Mouse (Mus musculus) E14TG2a.4 (cell line): ENCODE data around the gene Elmod3.
"Not testable (repeated sequence)": the region's sequence is repeated elsewhere in the genome, so short reads cannot be mapped to it uniquely, and the experiment has no call there.

Experiments
- H3K27me3 ChIP-seq: 2 replicates; pipeline ENCODE4 v1.6.1; 2014; ENCODE audit warnings: low read length, control low read depth; ENCODE audit not compliant: insufficient read depth
- H3K36me3 ChIP-seq: 2 replicates; pipeline ENCODE4 v1.6.1; 2014; ENCODE audit warnings: low read length, control low read depth; ENCODE audit not compliant: insufficient read depth
- H3K4me1 ChIP-seq: replicated peaks from 2 replicates; pipeline ENCODE4 v1.6.1; 2014; ENCODE audit warnings: low read depth, low read length, control low read depth
- H3K4me3 ChIP-seq: replicated peaks from 2 replicates; pipeline ENCODE4 v1.5.1; 2014; ENCODE audit warnings: mild to moderate bottlenecking, low read length
- H3K9me3 ChIP-seq: 2 replicates; pipeline ENCODE4 v1.6.1; 2014; ENCODE audit warnings: low read length, control low read depth
- CTCF ChIP-seq: conservative IDR thresholded peaks from 2 replicates; pipeline ENCODE4 v1.5.1; 2014; ENCODE audit warnings: low read length
- NANOG ChIP-seq: IDR thresholded peaks from 2 replicates; pipeline ENCODE4 v1.6.1; 2014; ENCODE audit warnings: borderline replicate concordance, low read length, mixed read lengths
- POU5F1 ChIP-seq: IDR thresholded peaks from 2 replicates; pipeline ENCODE4 v1.6.1; 2014; ENCODE audit warnings: low read length, borderline replicate concordance

Gene Elmod3

DNA sequence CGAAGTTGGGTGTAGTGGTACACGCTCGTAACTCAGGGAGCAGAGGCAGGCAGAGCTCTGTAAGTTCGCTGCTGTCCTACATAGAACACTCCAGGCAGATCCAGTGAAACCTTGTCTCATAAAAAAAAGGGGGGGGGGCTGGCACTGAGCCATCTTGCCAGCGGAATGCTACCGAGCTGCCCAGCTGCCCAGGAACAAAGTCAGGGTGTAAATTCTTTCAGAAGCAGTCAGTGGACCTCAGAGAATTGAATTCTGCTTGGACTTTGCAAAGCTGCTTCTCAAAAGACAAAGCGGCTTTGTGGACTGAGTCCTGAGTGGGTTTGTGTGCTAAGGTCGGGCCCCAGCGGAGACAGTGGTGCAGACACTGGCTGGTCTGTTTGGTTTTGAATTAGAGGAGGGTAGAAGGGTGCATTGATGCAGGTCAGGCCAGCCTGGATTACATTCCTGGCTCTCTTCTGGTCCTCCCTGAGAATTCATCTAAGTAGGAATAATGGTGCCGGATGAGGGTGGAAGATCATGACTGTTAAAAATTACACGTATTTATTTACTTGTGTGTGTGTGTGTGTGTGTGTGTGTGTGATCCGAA lies 54.9 kb downstream of the Elmod3 start:
- TF ChIP-seq NANOG, result no peak
- Histone ChIP-seq H3K36me3 (no peaks in the 10 kb centered on the region), H3K9me3 (peaks cover 4% of the 10 kb centered on the region; the same call in 1 of the 2 replicates), H3K27me3 (peaks cover 9% of the 10 kb centered on the region; the same call in 1 of the 2 replicates), H3K4me3 (no peak overlapping the region), H3K4me1 (peaks cover 40% of the 10 kb centered on the region)

GRCm38 (mm10) chr6:72538562-72539031 lies 59.6 kb downstream of the Elmod3 start:
- H3K4me3 ChIP-seq, result peak overlapping the region; percentile 81
- peaks cover 4% of the 10 kb centered on the region; the same call in 1 of the 2 replicates for H3K9me3 ChIP-seq
- no peaks in the 10 kb centered on the region for H3K36me3 ChIP-seq
- H3K4me1 ChIP-seq, result peaks cover 43% of the 10 kb centered on the region
- TF ChIP-seq POU5F1, result no peak
- no peak for TF ChIP-seq CTCF
- TF ChIP-seq NANOG, result no peak
- H3K27me3 ChIP-seq, result peaks cover 3% of the 10 kb centered on the region; the same call in 1 of the 2 replicates

- H3K27me3 ChIP-seq, result no peaks in the 10 kb centered on the region; the same call in 1 of the 2 replicates
- H3K9me3 ChIP-seq, result peaks cover 4% of the 10 kb centered on the region; the same call in 1 of the 2 replicates
- H3K36me3 ChIP-seq, result no peaks in the 10 kb centered on the region
- peak overlapping the region; percentile 81 for H3K4me3 ChIP-seq
- no peak for TF ChIP-seq CTCF
- no peak for TF ChIP-seq NANOG
- no peak for TF ChIP-seq POU5F1
- peaks cover 37% of the 10 kb centered on the region for H3K4me1 ChIP-seq
Observed at GRCm38 (mm10) chr6:72537998-72538500, 60.2 kb downstream of the Elmod3 start.

DNA sequence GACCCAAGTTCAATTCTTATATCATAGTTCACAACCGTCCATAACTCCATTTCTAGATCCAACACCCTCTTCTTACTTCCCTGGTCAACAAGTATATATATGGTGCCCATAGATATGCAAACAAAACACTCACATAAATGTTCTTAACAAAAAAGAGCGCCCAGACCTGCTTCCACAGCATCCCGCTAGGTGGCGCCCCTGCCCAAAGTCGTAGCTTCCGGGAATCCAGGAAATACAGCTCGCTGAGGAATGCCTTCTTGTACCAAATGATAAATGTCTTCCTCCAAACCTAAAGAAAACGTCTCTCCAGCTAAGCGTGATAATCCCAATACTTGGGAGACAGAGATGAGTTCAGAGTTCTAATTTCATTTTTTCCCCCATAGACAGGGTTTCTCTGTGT lies 63.0 kb downstream of the Elmod3 start:
- H3K36me3 ChIP-seq, result no peaks in the 10 kb centered on the region

DNA sequence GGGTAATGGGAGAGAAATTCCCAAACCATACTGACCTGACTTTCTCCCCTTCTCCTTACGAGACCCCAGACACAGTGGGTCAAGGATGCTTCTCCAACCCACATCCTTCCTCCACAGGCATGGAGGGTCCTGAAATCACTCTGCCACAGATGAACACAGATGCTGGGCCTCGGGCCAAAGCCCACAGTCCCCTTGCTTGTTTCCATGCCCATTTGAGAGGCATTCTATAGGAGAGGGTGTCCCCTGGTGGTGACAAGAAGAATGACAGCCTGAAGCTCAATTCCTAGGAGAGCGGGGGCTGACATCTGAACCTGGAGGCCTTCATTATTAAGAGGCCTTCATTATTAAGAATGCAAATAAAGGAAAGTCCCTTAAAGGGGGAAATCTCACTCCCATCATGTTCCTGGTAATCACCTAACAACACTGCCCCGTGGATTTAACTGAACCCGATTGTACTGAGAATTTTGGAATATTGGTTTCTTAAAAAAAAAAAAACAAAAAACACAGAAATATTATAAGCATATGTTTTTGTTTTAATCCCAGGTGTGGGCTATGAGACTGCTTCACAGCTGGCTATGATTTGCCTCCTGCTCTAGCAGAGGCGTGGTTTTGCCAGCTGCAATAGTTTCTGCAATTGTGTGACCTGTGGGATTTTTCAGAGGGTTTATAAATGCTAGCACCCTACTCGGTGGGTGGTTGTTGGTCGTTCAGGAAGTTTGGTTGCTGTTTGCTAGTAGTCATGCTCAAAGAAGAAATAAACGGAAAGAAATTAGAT lies 64.0 kb downstream of the Elmod3 start:
- TF ChIP-seq CTCF, result peak; percentile 98
- no peak for TF ChIP-seq POU5F1
- Histone ChIP-seq H3K4me3 (no peak overlapping the region), H3K36me3 (no peaks in the 10 kb centered on the region), H3K9me3 (no peaks in the 10 kb centered on the region), H3K4me1 (peaks cover 33% of the 10 kb centered on the region), H3K27me3 (no peaks in the 10 kb centered on the region)

More for the DNA sequence above, 63.0 kb downstream of the Elmod3 start:
- H3K4me3 ChIP-seq, result peak overlapping the region; percentile 60
- H3K9me3 ChIP-seq, result no peaks in the 10 kb centered on the region
- peaks cover 33% of the 10 kb centered on the region for H3K4me1 ChIP-seq
- H3K27me3 ChIP-seq, result no peaks in the 10 kb centered on the region
- peak; percentile 96 for TF ChIP-seq CTCF
- no peak for TF ChIP-seq NANOG

DNA sequence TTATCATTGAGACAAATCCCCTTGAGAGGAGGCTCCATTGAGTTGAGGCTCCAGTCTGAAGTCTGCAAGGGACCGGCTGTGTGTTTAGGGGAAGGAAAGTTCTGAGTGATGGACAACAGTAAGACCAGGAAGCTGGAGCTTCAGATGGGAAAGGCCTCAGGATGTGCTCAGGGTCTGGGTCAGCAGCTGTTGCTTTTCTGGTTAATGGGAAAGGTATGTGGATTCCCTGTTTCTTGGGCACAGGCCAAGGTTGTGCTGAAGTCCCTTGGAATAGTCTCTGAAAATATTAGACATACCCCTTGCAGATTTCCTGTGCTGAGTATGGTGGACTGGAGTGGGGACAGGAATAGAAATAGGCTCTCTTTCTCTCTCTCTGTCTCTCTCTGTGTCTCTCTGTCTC lies 64.7 kb downstream of the Elmod3 start:
- H3K9me3 ChIP-seq, H3K36me3 ChIP-seq, H3K27me3 ChIP-seq, H3K4me3 ChIP-seq: not testable (repeated sequence)
- H3K4me1 ChIP-seq, result peaks cover 28% of the 10 kb centered on the region

DNA sequence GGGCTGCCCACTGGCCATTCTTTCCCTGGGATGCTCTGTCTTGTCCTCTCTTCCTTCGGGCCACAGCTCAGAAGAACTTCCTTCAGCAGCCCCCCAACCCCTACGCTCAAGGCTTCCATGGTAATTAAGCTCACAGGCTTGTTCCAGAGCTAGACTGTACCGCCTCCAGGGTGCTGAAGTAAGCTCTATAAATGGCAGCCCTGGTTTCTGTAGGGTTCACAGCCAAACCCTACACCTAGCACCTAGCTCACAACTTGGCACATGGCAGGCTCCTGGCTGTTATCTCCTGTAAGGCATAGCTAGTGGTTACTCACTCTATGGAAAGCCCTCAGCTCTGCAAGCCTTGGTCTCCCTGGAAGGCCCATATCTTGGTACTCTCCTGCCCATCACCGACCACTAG lies 65.6 kb downstream of the Elmod3 start:
- H3K27me3 ChIP-seq, result no peaks in the 10 kb centered on the region
- H3K9me3 ChIP-seq, result no peaks in the 10 kb centered on the region
- no peak overlapping the region for H3K4me3 ChIP-seq
- peaks cover 19% of the 10 kb centered on the region for H3K4me1 ChIP-seq
- TF ChIP-seq POU5F1, result no peak
- TF ChIP-seq CTCF, result no peak
- H3K36me3 ChIP-seq, result no peaks in the 10 kb centered on the region

DNA sequence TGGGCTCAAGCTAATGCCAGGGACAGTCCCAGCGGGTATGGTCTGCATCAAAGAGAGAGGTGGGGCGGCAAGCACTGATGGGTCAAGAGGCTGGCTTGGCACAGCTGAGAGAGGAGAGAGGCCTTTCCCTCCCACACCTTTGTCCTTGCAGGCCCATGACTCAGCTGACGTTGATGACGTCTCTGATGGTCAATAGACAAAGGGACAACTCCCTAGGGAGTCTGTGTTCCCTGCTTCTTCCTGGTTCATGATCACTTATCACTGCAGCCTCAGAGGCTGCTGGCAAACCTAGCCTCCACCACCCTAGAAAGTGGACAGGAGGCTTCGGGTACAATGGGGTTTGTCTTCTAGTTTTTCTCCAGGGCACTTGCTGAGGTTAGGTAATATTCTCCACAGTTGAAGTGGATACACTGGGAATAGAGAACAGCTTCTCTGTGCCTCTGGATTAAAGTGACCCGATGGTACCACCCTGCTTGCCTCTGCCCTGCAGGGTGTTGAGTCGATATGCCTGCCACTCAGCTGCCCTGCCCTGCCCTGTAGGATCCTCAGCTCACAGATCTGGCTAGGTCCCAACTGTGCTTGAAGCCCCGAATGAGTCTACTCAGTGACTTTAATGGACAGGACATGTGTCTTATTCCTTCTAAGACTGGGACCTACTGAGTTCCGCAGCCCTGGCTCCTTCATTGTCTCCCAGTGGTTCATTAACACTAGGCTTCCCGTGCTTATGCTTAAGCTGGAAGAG lies 69.6 kb downstream of the Elmod3 start:
- TF ChIP-seq CTCF (no peak), POU5F1 (no peak), NANOG (no peak)
- no peaks in the 10 kb centered on the region for H3K36me3 ChIP-seq

More for the DNA sequence above, 69.6 kb downstream of the Elmod3 start:
- Histone ChIP-seq H3K9me3 (no peaks in the 10 kb centered on the region), H3K27me3 (no peaks in the 10 kb centered on the region), H3K4me3 (no peak overlapping the region), H3K4me1 (no peaks in the 10 kb centered on the region)
